Mouse (Mus musculus) midbrain, embryonic 15.5 days (tissue): ENCODE data around the gene Atxn2. TPM values are rescaled to one million over a fixed set of nuclear protein-coding genes. Genes with fewer than 3 reads are reported as not detected.

ENCODE experiments used
- ATAC-seq: fragments of 200-750 bp; cut with Nextera tagmentation; replicated peaks from 2 replicates; pipeline ENCODE4 v1.8.0; 2017; ENCODE audit warnings: moderate TSS enrichment
- H3K27ac ChIP-seq: fragments of 300-500 bp; sonication (generic); 2 replicates; pipeline ENCODE4 v1.5.1; 2015; ENCODE audit warnings: mild to moderate bottlenecking, inconsistent platforms
- H3K27me3 ChIP-seq: fragments of 300-500 bp; sonication (generic); replicated peaks from 2 replicates; pipeline ENCODE4 v1.6.1; 2015; ENCODE audit warnings: inconsistent platforms
- H3K36me3 ChIP-seq: fragments of 300-500 bp; sonication (generic); replicated peaks from 2 replicates; pipeline ENCODE4 v1.6.1; 2015; ENCODE audit warnings: inconsistent platforms
- H3K4me1 ChIP-seq: fragments of 300-500 bp; sonication (generic); 2 replicates; pipeline ENCODE4 v1.6.1; 2015; ENCODE audit warnings: inconsistent platforms
- H3K4me2 ChIP-seq: fragments of 300-500 bp; sonication (generic); 2 replicates; pipeline ENCODE4 v1.6.1; 2015; ENCODE audit warnings: inconsistent platforms, mild to moderate bottlenecking, moderate library complexity
- H3K4me3 ChIP-seq: fragments of 300-500 bp; sonication (generic); 2 replicates; pipeline ENCODE4 v1.5.1; 2015; ENCODE audit warnings: mild to moderate bottlenecking, inconsistent platforms
- H3K9ac ChIP-seq: fragments of 300-500 bp; sonication (generic); 2 replicates; pipeline ENCODE4 v1.6.1; 2015; ENCODE audit warnings: mild to moderate bottlenecking, inconsistent platforms
- H3K9me3 ChIP-seq: fragments of 300-500 bp; sonication (generic); 2 replicates; pipeline ENCODE4 v1.6.1; 2016; ENCODE audit warnings: inconsistent platforms
- WGBS: fragments of 180-500 bp; shearing (Covaris S2); methylation state at CpG from one replicate; pipeline ENCODE4 v1.1.7; 2015; ENCODE audit warnings: mixed read lengths; 5-methylcytosine and 5-hydroxymethylcytosine counted together
- polyA plus RNA-seq: library from polyadenylated mRNA; unstranded; fragments of >200 nt; fragmentation: Nextera tagmentation; extraction: Ambion mirVana; gene quantifications from 2 replicates; pipeline ENCODE4 v1.2.1, GENCODE M21; 2015

The Atxn2 gene
- polyA plus RNA-seq, 1 experiment from 2014 or later, result 111 TPM

- Histone ChIP-seq H3K4me2 (peak overlapping the region; percentile 91), H3K9me3 (no peaks in the 10 kb centered on the region), H3K4me3 (peak overlapping the region; percentile 55), H3K4me1 (peaks cover 48% of the 10 kb centered on the region), H3K9ac (peak overlapping the region; percentile 61; the same call in 1 of the 2 replicates), H3K36me3 (no peaks in the 10 kb centered on the region), H3K27ac (no peak overlapping the region), H3K27me3 (peaks cover 45% of the 10 kb centered on the region)
- no peak for ATAC-seq
- 52% methylated on average over 12 of the region's 12 CpGs for WGBS
These were observed 124.0 kb downstream of the Atxn2 start for GRCm38 (mm10) chr5:121834991-121835747.

GRCm38 (mm10) chr5:121835949-121836691 is 125.0 kb downstream of the Atxn2 start:
- Histone ChIP-seq H3K27ac (peak overlapping the region; percentile 37), H3K27me3 (peaks cover 39% of the 10 kb centered on the region), H3K4me3 (peak overlapping the region; percentile 55), H3K9me3 (no peaks in the 10 kb centered on the region), H3K9ac (peak overlapping the region; percentile 61), H3K36me3 (no peaks in the 10 kb centered on the region), H3K4me2 (peak overlapping the region; percentile 91), H3K4me1 (peaks cover 48% of the 10 kb centered on the region)
- WGBS, result under 1% methylated on average over 45 of the region's 51 CpGs
- ATAC-seq, result 0 out of 2 replicates have a peak, but pooled peaks have one; percentile 5

- peak overlapping the region; percentile 91 for H3K4me2 ChIP-seq
- no peaks in the 10 kb centered on the region for H3K36me3 ChIP-seq
- H3K4me3 ChIP-seq, result peak overlapping the region; percentile 55
- peak overlapping the region; percentile 37 for H3K27ac ChIP-seq
- H3K9me3 ChIP-seq, result no peaks in the 10 kb centered on the region
- WGBS, result under 1% methylated on average over 74 of the region's 77 CpGs
- peaks cover 45% of the 10 kb centered on the region for H3K27me3 ChIP-seq
- peak; percentile 68 for ATAC-seq
- H3K9ac ChIP-seq, result peak overlapping the region; percentile 61
- H3K4me1 ChIP-seq, result peaks cover 48% of the 10 kb centered on the region
These were observed 125.7 kb downstream of the Atxn2 start for GRCm38 (mm10) chr5:121836692-121837415.

GRCm38 (mm10) chr5:121837441-121838340 is 126.6 kb downstream of the Atxn2 start, which contains the start of gene Sh2b3:
TSS of gene Sh2b3 (minus strand) at chr5:121837646.
- Histone ChIP-seq H3K4me2 (peak within 1 kb of the TSS; percentile 91), H3K27ac (peak within 1 kb of the TSS; percentile 37), H3K9ac (peak within 1 kb of the TSS; percentile 61), H3K36me3 (no peaks in the 10 kb centered on the region), H3K9me3 (no peaks in the 10 kb centered on the region), H3K4me1 (peaks cover 50% of the 10 kb centered on the region), H3K27me3 (peaks cover 53% of the 10 kb centered on the region), H3K4me3 (peak within 1 kb of the TSS; percentile 55)
- ATAC-seq, result peak; percentile 37
- whole genome bisulfite sequencing, result 1% methylated on average over 35 of the region's 35 CpGs

GRCm38 (mm10) chr5:121838341-121839127 is 127.4 kb downstream of the Atxn2 start:
- H3K9ac ChIP-seq, result peak overlapping the region; percentile 22; the same call in 1 of the 2 replicates
- WGBS, result under 1% methylated on average over 46 of the region's 46 CpGs
- H3K4me3 ChIP-seq, result peak overlapping the region; percentile 55
- H3K4me2 ChIP-seq, result peak overlapping the region; percentile 91
- no peak overlapping the region for H3K27ac ChIP-seq
- H3K9me3 ChIP-seq, result no peaks in the 10 kb centered on the region
- peaks cover 59% of the 10 kb centered on the region for H3K27me3 ChIP-seq
- ATAC-seq, result no peak
- no peaks in the 10 kb centered on the region for H3K36me3 ChIP-seq
- peaks cover 46% of the 10 kb centered on the region for H3K4me1 ChIP-seq

- Histone ChIP-seq H3K4me3 (peak overlapping the region; percentile 55; the same call in 1 of the 2 replicates), H3K27ac (no peak overlapping the region), H3K4me2 (peak overlapping the region; percentile 91), H3K9me3 (no peaks in the 10 kb centered on the region), H3K4me1 (peaks cover 42% of the 10 kb centered on the region), H3K27me3 (peaks cover 63% of the 10 kb centered on the region), H3K9ac (no peak overlapping the region), H3K36me3 (no peaks in the 10 kb centered on the region)
- WGBS, result 34% methylated on average over 7 of the region's 7 CpGs
- ATAC-seq, result no peak
These were observed 128.0 kb downstream of the Atxn2 start for GRCm38 (mm10) chr5:121839128-121839473.

GRCm38 (mm10) chr5:121841516-121841915 is 130.4 kb downstream of the Atxn2 start:
- Histone ChIP-seq H3K9ac (no peak overlapping the region), H3K36me3 (no peaks in the 10 kb centered on the region), H3K4me3 (no peak overlapping the region), H3K4me1 (peaks cover 26% of the 10 kb centered on the region), H3K27ac (no peak overlapping the region), H3K27me3 (peaks cover 65% of the 10 kb centered on the region), H3K4me2 (no peak overlapping the region), H3K9me3 (no peaks in the 10 kb centered on the region)
- WGBS, result 93% methylated on average over 9 of the region's 9 CpGs
- no peak for ATAC-seq

- H3K36me3 ChIP-seq, result no peaks in the 10 kb centered on the region
- 47% methylated on average over 10 of the region's 10 CpGs for WGBS
- peaks cover 62% of the 10 kb centered on the region for H3K27me3 ChIP-seq
- no peaks in the 10 kb centered on the region for H3K9me3 ChIP-seq
- ATAC-seq, result no peak
- H3K4me2 ChIP-seq, result 0 out of 2 replicates have a peak overlapping the region, but pooled peaks have one; percentile 82
- H3K9ac ChIP-seq, result no peak overlapping the region
- H3K4me3 ChIP-seq, result no peak overlapping the region
- peaks cover 25% of the 10 kb centered on the region for H3K4me1 ChIP-seq
- no peak overlapping the region for H3K27ac ChIP-seq
These were observed 130.8 kb downstream of the Atxn2 start for GRCm38 (mm10) chr5:121841973-121842372.

- Histone ChIP-seq H3K4me2 (peak overlapping the region; percentile 82), H3K36me3 (no peaks in the 10 kb centered on the region), H3K27me3 (peaks cover 55% of the 10 kb centered on the region), H3K27ac (no peak overlapping the region), H3K9me3 (no peaks in the 10 kb centered on the region), H3K4me1 (peaks cover 19% of the 10 kb centered on the region), H3K4me3 (peak overlapping the region; percentile 47), H3K9ac (peak overlapping the region; percentile 54)
- under 1% methylated on average over 33 of the region's 33 CpGs for WGBS
- peak; percentile 61 for ATAC-seq
These were observed 131.6 kb downstream of the Atxn2 start for GRCm38 (mm10) chr5:121842665-121843118.

- H3K27ac ChIP-seq, result no peak overlapping the region
- WGBS, result 17% methylated on average over 17 of the region's 17 CpGs
- H3K4me1 ChIP-seq, result peaks cover 19% of the 10 kb centered on the region
- no peak overlapping the region for H3K9ac ChIP-seq
- no peaks in the 10 kb centered on the region for H3K9me3 ChIP-seq
- H3K27me3 ChIP-seq, result peaks cover 48% of the 10 kb centered on the region
- H3K4me3 ChIP-seq, result peak overlapping the region; percentile 47
- no peak; the same call in 1 of the 2 replicates for ATAC-seq
- H3K4me2 ChIP-seq, result peak overlapping the region; percentile 82
- no peaks in the 10 kb centered on the region for H3K36me3 ChIP-seq
These were observed 132.2 kb downstream of the Atxn2 start for GRCm38 (mm10) chr5:121843138-121843905.
